Mouse (Mus musculus) heart, embryonic 14.5 days (tissue): ENCODE data around the gene LTO1. TPM values are rescaled to one million over a fixed set of nuclear protein-coding genes. Genes with fewer than 3 reads are reported as not detected.
A peak's percentile ranks its signal among the peaks of the same experiment; 100 is the strongest.

Source experiments
- ATAC-seq: fragments of 200-750 bp; cut with Nextera tagmentation; 2 replicates; pipeline ENCODE4 v1.8.0; 2017; ENCODE audit warnings: low read depth, moderate TSS enrichment; ENCODE audit not compliant: insufficient number of reproducible peaks, insufficient read depth, low FRiP score
- H3K27ac ChIP-seq, 2 experiments: fragments of 200-500 bp in 1 of 2; fragments of 300-500 bp in 1 of 2; sonication (generic) in 1 of 2; replicated peaks in 1 of 2; 2 replicates each; pipeline ENCODE4 v1.5.1; 2012 to 2014; ENCODE audit warnings: low read depth in 2 of 2, low read length in 2 of 2, control low read depth in 1 of 2, mild to moderate bottlenecking in 1 of 2, mixed read lengths in 1 of 2; ENCODE audit not compliant: control insufficient read depth in 1 of 2, insufficient read depth in 1 of 2
- H3K27me3 ChIP-seq: fragments of 300-500 bp; sonication (generic); 2 replicates; pipeline ENCODE4 v1.6.1; 2014; ENCODE audit warnings: mild to moderate bottlenecking, low read length, control low read depth; ENCODE audit not compliant: control insufficient read depth, insufficient read depth
- H3K36me3 ChIP-seq: fragments of 300-500 bp; sonication (generic); 2 replicates; pipeline ENCODE4 v1.6.1; 2014; ENCODE audit warnings: mild to moderate bottlenecking, control low read depth, low read length, mixed read lengths; ENCODE audit not compliant: control insufficient read depth, insufficient read depth
- H3K4me1 ChIP-seq, 2 experiments: fragments of 200-500 bp in 1 of 2; fragments of 300-500 bp in 1 of 2; sonication (generic) in 1 of 2; 2 replicates each; pipeline ENCODE4 v1.6.1; 2012 to 2014; ENCODE audit warnings: low read length in 2 of 2, control low read depth in 1 of 2, mixed read lengths in 1 of 2; ENCODE audit not compliant: control insufficient read depth in 2 of 2, insufficient read depth in 2 of 2
- H3K4me2 ChIP-seq: fragments of 300-500 bp; sonication (generic); 2 replicates; pipeline ENCODE4 v1.6.1; 2014; ENCODE audit warnings: mild to moderate bottlenecking, low read length
- H3K4me3 ChIP-seq, 2 experiments: fragments of 200-500 bp in 1 of 2; fragments of 300-500 bp in 1 of 2; sonication (generic) in 1 of 2; 2 replicates each; pipeline ENCODE4 v1.5.1; 2012 to 2014; ENCODE audit warnings: low read length in 2 of 2, mild to moderate bottlenecking in 2 of 2, control low read depth in 1 of 2, low read depth in 1 of 2, moderate library complexity in 1 of 2; ENCODE audit not compliant: control insufficient read depth in 1 of 2, insufficient read depth in 1 of 2
- H3K9ac ChIP-seq: fragments of 300-500 bp; sonication (generic); 2 replicates; pipeline ENCODE4 v1.6.1; 2014; ENCODE audit warnings: mild to moderate bottlenecking, low read length
- H3K9me3 ChIP-seq: fragments of 300-500 bp; sonication (generic); 2 replicates; pipeline ENCODE4 v1.6.1; 2016; ENCODE audit warnings: low read length, control low read depth; ENCODE audit not compliant: control insufficient read depth
- WGBS: fragments of 180-500 bp; shearing (Covaris S2); extraction: QIAGEN DNeasy Blood & Tissue Kit; methylation state at CpG from one replicate; pipeline ENCODE4 v1.1.7; 2014; 5-methylcytosine and 5-hydroxymethylcytosine counted together
- polyA plus RNA-seq: library from polyadenylated mRNA; unstranded; fragments of >200 nt; fragmentation: Nextera tagmentation; extraction: Ambion mirVana; gene quantifications from 2 replicates; pipeline ENCODE4 v1.2.1, GENCODE M21; 2014

LTO1 gene
- polyA plus RNA-seq, 1 experiment from 2014 or later = 19.2 TPM

GRCm38 (mm10) chr7:144935563-144935962 lies 20.7 kb downstream of the LTO1 start:
- no peak overlapping the region for H3K4me3 ChIP-seq
- no peaks in the 10 kb centered on the region for H3K9me3 ChIP-seq
- no peaks in the 10 kb centered on the region for H3K27me3 ChIP-seq
- H3K36me3 ChIP-seq = peaks cover 64% of the 10 kb centered on the region
- no peak overlapping the region for H3K9ac ChIP-seq
- WGBS = 48% methylated on average over 5 of the region's 5 CpGs
- no peak for ATAC-seq
- H3K27ac ChIP-seq = no peak overlapping the region
- H3K4me1 ChIP-seq = peaks cover 5 to 9% of the 10 kb centered on the region in 2 experiments; a peak in 2 of 4 replicates
- H3K4me2 ChIP-seq = no peak overlapping the region

- Histone ChIP-seq H3K36me3 (peaks cover 59% of the 10 kb centered on the region), H3K27ac (no peak overlapping the region), H3K9ac (no peak overlapping the region), H3K4me3 (no peak overlapping the region), H3K9me3 (no peaks in the 10 kb centered on the region), H3K27me3 (no peaks in the 10 kb centered on the region), H3K4me2 (no peak overlapping the region), H3K4me1 (peaks cover 9% of the 10 kb centered on the region in 2 experiments; a peak in 2 of 4 replicates)
- no peak for ATAC-seq
- WGBS = 83% methylated on average over 4 of the region's 4 CpGs
Measured at GRCm38 (mm10) chr7:144936311-144936880, 21.5 kb downstream of the LTO1 start.

- H3K9me3 ChIP-seq = no peaks in the 10 kb centered on the region
Measured at GRCm38 (mm10) chr7:144937490-144937889, 22.6 kb downstream of the LTO1 start.

GRCm38 (mm10) chr7:144937899-144938517 lies 23.1 kb downstream of the LTO1 start:
- Histone ChIP-seq H3K4me3 (peak overlapping the region; percentile 74 to 84), H3K4me1 (peaks cover 16 to 21% of the 10 kb centered on the region in 2 experiments), H3K9me3 (no peaks in the 10 kb centered on the region), H3K4me2 (peak overlapping the region; percentile 94), H3K27me3 (no peaks in the 10 kb centered on the region), H3K36me3 (peaks cover 43% of the 10 kb centered on the region), H3K27ac (peak overlapping the region; percentile 34 to 96), H3K9ac (peak overlapping the region; percentile 86)
- no peak for ATAC-seq
- under 1% methylated on average over 39 of the region's 39 CpGs for WGBS

More at GRCm38 (mm10) chr7:144937490-144937889, 22.6 kb downstream of the LTO1 start:
- Histone ChIP-seq H3K4me2 (peak overlapping the region; percentile 94), H3K4me1 (peaks cover 11 to 15% of the 10 kb centered on the region in 2 experiments), H3K9ac (peak overlapping the region; percentile 86), H3K27ac (peak overlapping the region; percentile 34 to 96), H3K4me3 (peak overlapping the region; percentile 74 to 84), H3K36me3 (peaks cover 48% of the 10 kb centered on the region), H3K27me3 (no peaks in the 10 kb centered on the region)
- ATAC-seq = no peak
- WGBS = 4% methylated on average over 20 of the region's 20 CpGs

GRCm38 (mm10) chr7:144938661-144939343 lies 23.9 kb downstream of the LTO1 start:
- peak overlapping the region; percentile 94 for H3K4me2 ChIP-seq
- peaks cover 21 to 22% of the 10 kb centered on the region in 2 experiments for H3K4me1 ChIP-seq
- WGBS = under 1% methylated on average over 30 of the region's 32 CpGs
- H3K27me3 ChIP-seq = no peaks in the 10 kb centered on the region
- peak overlapping the region; percentile 91 to 96 for H3K27ac ChIP-seq
- peak overlapping the region; percentile 74 to 84 for H3K4me3 ChIP-seq
- H3K9me3 ChIP-seq = no peaks in the 10 kb centered on the region
- peak overlapping the region; percentile 86 for H3K9ac ChIP-seq
- H3K36me3 ChIP-seq = peaks cover 35% of the 10 kb centered on the region
- ATAC-seq = no peak

- peaks cover 21 to 22% of the 10 kb centered on the region in 2 experiments for H3K4me1 ChIP-seq
- peak; percentile 34; the same call in 1 of the 2 replicates for ATAC-seq
Measured at GRCm38 (mm10) chr7:144939344-144940002, 24.6 kb downstream of the LTO1 start, which contains the start of gene Ccnd1. TSS of gene Ccnd1 (minus strand) at chr7:144939925.

GRCm38 (mm10) chr7:144940003-144940571 lies 25.2 kb downstream of the LTO1 start:
- no peaks in the 10 kb centered on the region for H3K27me3 ChIP-seq
- peak overlapping the region; percentile 94 for H3K4me2 ChIP-seq
- peaks cover 21 to 22% of the 10 kb centered on the region in 2 experiments for H3K4me1 ChIP-seq
- peaks cover 22% of the 10 kb centered on the region for H3K36me3 ChIP-seq
- no peaks in the 10 kb centered on the region for H3K9me3 ChIP-seq
- H3K4me3 ChIP-seq = peak overlapping the region; percentile 45 to 74
- WGBS = under 1% methylated on average over 22 of the region's 22 CpGs
- peak overlapping the region; percentile 86 to 96 for H3K27ac ChIP-seq
- peak overlapping the region; percentile 86 for H3K9ac ChIP-seq
- ATAC-seq = no peak

More at GRCm38 (mm10) chr7:144939344-144940002, 24.6 kb downstream of the LTO1 start, which contains the start of gene Ccnd1:
- Histone ChIP-seq H3K27me3 (no peaks in the 10 kb centered on the region), H3K4me3 (peak within 1 kb of the TSS; percentile 74 to 84), H3K27ac (peak within 1 kb of the TSS; percentile 91 to 96), H3K36me3 (peaks cover 29% of the 10 kb centered on the region), H3K4me2 (peak within 1 kb of the TSS; percentile 94), H3K9me3 (no peaks in the 10 kb centered on the region), H3K9ac (peak within 1 kb of the TSS; percentile 86)
- under 1% methylated on average over 39 of the region's 45 CpGs for WGBS
